Mouse (Mus musculus) bone marrow macrophage, adult 2 months (primary cell): ENCODE data around the gene Caprin2.

Source experiments
- CTCF ChIP-seq: IDR thresholded peaks from 2 replicates; pipeline ENCODE4 v1.5.1; 2012; ENCODE audit warnings: low read depth, mild to moderate bottlenecking, low read length, moderate library complexity
- POLR2A ChIP-seq: IDR thresholded peaks from 2 replicates; pipeline ENCODE4 v1.6.1; 2012; ENCODE audit warnings: mild to moderate bottlenecking, low read depth, low read length, borderline replicate concordance

DNA sequence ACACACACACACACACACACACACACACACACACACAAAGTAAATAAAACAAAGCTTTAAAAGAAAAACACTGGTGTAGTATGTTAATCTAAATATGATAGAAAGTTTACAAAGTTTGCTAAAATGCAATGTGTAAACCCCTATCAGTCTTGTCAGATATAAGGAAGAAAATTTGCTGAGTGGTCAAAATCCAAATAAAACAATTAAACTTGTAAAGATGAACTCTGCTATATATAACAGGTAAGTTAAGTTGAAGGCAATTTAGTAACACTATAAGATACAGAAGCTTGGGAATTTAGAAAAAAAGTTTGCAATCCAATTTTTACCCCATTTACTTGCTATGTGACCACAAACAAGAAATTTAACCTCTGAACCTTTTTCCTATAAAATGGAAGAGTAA lies 50.4 kb downstream of the Caprin2 start:
- no peak for TF ChIP-seq CTCF
- TF ChIP-seq POLR2A = no peak
